Mouse (Mus musculus): ENCODE results near the gene Zdhhc23. TPM values are rescaled to one million over a fixed set of nuclear protein-coding genes. Genes with fewer than 3 reads are reported as not detected.

The Zdhhc23 gene
- polyA plus RNA-seq (2014; fragmentation: Nextera tagmentation; extraction: Ambion mirVana), result 0.88 and 1.4 TPM in 2 replicates

- peak within 1 kb of the TSS; percentile 99 for H3K4me2 ChIP-seq
- no peaks in the 10 kb centered on the region for H3K36me3 ChIP-seq (ENCODE audit: control insufficient read depth, insufficient read depth, low read length)
- WGBS, result under 1% methylated on average over 88 of the region's 103 CpGs
- no peaks in the 10 kb centered on the region for H3K9me3 ChIP-seq (ENCODE audit: control insufficient read depth, low read length)
- peak within 1 kb of the TSS; percentile 74 for H3K4me3 ChIP-seq (ENCODE audit: low read depth, low read length)
- H3K27me3 ChIP-seq (replicated peaks; ENCODE audit: control insufficient read depth, insufficient read depth, low read length), result peaks cover 11% of the 10 kb centered on the region
- ATAC-seq (replicated peaks; ENCODE audit: low FRiP score), result peak; percentile 72
- peak within 1 kb of the TSS; percentile 68 for H3K9ac ChIP-seq (ENCODE audit: low read depth, low read length)
- no peaks in the 10 kb centered on the region; the same call in 1 of the 2 replicates for H3K4me1 ChIP-seq (replicated peaks; ENCODE audit: control insufficient read depth, insufficient read depth, low read length)
- H3K27ac ChIP-seq (ENCODE audit: low read depth, low read length), result no peak within 1 kb of the TSS
- peak; percentile 63 for DNase-seq (ENCODE audit: low spot score)
Observed at GRCm38 (mm10) chr16:43979328-43980109, at the start of gene Zdhhc23. TSS of gene Zdhhc23 (minus strand) at chr16:43979791.

- no peak for DNase-seq (ENCODE audit: low spot score)
- Histone ChIP-seq H3K4me2 (no peak overlapping the region), H3K36me3 (ENCODE audit: control insufficient read depth, insufficient read depth, low read length) (no peaks in the 10 kb centered on the region), H3K27me3 (replicated peaks; ENCODE audit: control insufficient read depth, insufficient read depth, low read length) (no peaks in the 10 kb centered on the region), H3K9ac (ENCODE audit: low read depth, low read length) (no peak overlapping the region), H3K27ac (ENCODE audit: low read depth, low read length) (no peak overlapping the region), H3K4me3 (ENCODE audit: low read depth, low read length) (no peak overlapping the region), H3K9me3 (ENCODE audit: control insufficient read depth, low read length) (no peaks in the 10 kb centered on the region), H3K4me1 (replicated peaks; ENCODE audit: control insufficient read depth, insufficient read depth, low read length) (no peaks in the 10 kb centered on the region)
- no peak for ATAC-seq (replicated peaks; ENCODE audit: low FRiP score)
- WGBS, result 30% methylated on average over 2 of the region's 2 CpGs
Observed at GRCm38 (mm10) chr16:44029273-44029672, 49.7 kb upstream of the Zdhhc23 start.

GRCm38 (mm10) chr16:44026822-44027221 is 47.2 kb upstream of the Zdhhc23 start:
- Histone ChIP-seq H3K4me3 (ENCODE audit: low read depth, low read length) (no peak overlapping the region), H3K36me3 (ENCODE audit: control insufficient read depth, insufficient read depth, low read length) (no peaks in the 10 kb centered on the region), H3K9ac (ENCODE audit: low read depth, low read length) (no peak overlapping the region), H3K4me2 (no peak overlapping the region), H3K27ac (ENCODE audit: low read depth, low read length) (no peak overlapping the region), H3K27me3 (replicated peaks; ENCODE audit: control insufficient read depth, insufficient read depth, low read length) (no peaks in the 10 kb centered on the region), H3K4me1 (replicated peaks; ENCODE audit: control insufficient read depth, insufficient read depth, low read length) (no peaks in the 10 kb centered on the region), H3K9me3 (ENCODE audit: control insufficient read depth, low read length) (no peaks in the 10 kb centered on the region)
- ATAC-seq (replicated peaks; ENCODE audit: low FRiP score), result no peak
- WGBS, result 91% methylated on average over 9 of the region's 9 CpGs
- no peak for DNase-seq (ENCODE audit: low spot score)

GRCm38 (mm10) chr16:44026210-44026609 is 46.6 kb upstream of the Zdhhc23 start:
- Histone ChIP-seq H3K4me3 (ENCODE audit: low read depth, low read length) (no peak overlapping the region), H3K36me3 (ENCODE audit: control insufficient read depth, insufficient read depth, low read length) (no peaks in the 10 kb centered on the region), H3K27me3 (replicated peaks; ENCODE audit: control insufficient read depth, insufficient read depth, low read length) (no peaks in the 10 kb centered on the region), H3K9ac (ENCODE audit: low read depth, low read length) (no peak overlapping the region), H3K9me3 (ENCODE audit: control insufficient read depth, low read length) (no peaks in the 10 kb centered on the region), H3K4me2 (no peak overlapping the region), H3K27ac (ENCODE audit: low read depth, low read length) (no peak overlapping the region), H3K4me1 (replicated peaks; ENCODE audit: control insufficient read depth, insufficient read depth, low read length) (no peaks in the 10 kb centered on the region)
- no peak for DNase-seq (ENCODE audit: low spot score)
- 62% methylated on average over 6 of the region's 6 CpGs for WGBS
- no peak for ATAC-seq (replicated peaks; ENCODE audit: low FRiP score)

- peak overlapping the region; percentile 90 for H3K27ac ChIP-seq (ENCODE audit: low read depth, low read length)
- WGBS, result 50% methylated on average over 2 of the region's 2 CpGs
- H3K9ac ChIP-seq (ENCODE audit: low read depth, low read length), result peak overlapping the region; percentile 40; the same call in 1 of the 2 replicates
- H3K4me2 ChIP-seq, result peak overlapping the region; percentile 58
- no peaks in the 10 kb centered on the region for H3K27me3 ChIP-seq (replicated peaks; ENCODE audit: control insufficient read depth, insufficient read depth, low read length)
- no peaks in the 10 kb centered on the region for H3K36me3 ChIP-seq (ENCODE audit: control insufficient read depth, insufficient read depth, low read length)
- no peak for ATAC-seq (replicated peaks; ENCODE audit: low FRiP score)
- no peak for DNase-seq (ENCODE audit: low spot score)
- no peaks in the 10 kb centered on the region for H3K9me3 ChIP-seq (ENCODE audit: control insufficient read depth, low read length)
- peak overlapping the region; percentile 27; the same call in 1 of the 2 replicates for H3K4me3 ChIP-seq (ENCODE audit: low read depth, low read length)
- peaks cover 17% of the 10 kb centered on the region for H3K4me1 ChIP-seq (replicated peaks; ENCODE audit: control insufficient read depth, insufficient read depth, low read length)
Observed at GRCm38 (mm10) chr16:44018986-44019548, 39.5 kb upstream of the Zdhhc23 start.

GRCm38 (mm10) chr16:44018372-44018771 is 38.8 kb upstream of the Zdhhc23 start:
- DNase-seq (ENCODE audit: low spot score), result no peak
- Histone ChIP-seq H3K4me2 (peak overlapping the region; percentile 58), H3K4me1 (replicated peaks; ENCODE audit: control insufficient read depth, insufficient read depth, low read length) (peaks cover 17% of the 10 kb centered on the region), H3K36me3 (ENCODE audit: control insufficient read depth, insufficient read depth, low read length) (no peaks in the 10 kb centered on the region), H3K4me3 (ENCODE audit: low read depth, low read length) (peak overlapping the region; percentile 27; the same call in 1 of the 2 replicates), H3K27ac (ENCODE audit: low read depth, low read length) (peak overlapping the region; percentile 90), H3K9me3 (ENCODE audit: control insufficient read depth, low read length) (no peaks in the 10 kb centered on the region), H3K27me3 (replicated peaks; ENCODE audit: control insufficient read depth, insufficient read depth, low read length) (no peaks in the 10 kb centered on the region), H3K9ac (ENCODE audit: low read depth, low read length) (peak overlapping the region; percentile 40; the same call in 1 of the 2 replicates)
- WGBS, result 15% methylated on average over 7 of the region's 7 CpGs
- peak; percentile 98 for ATAC-seq (replicated peaks; ENCODE audit: low FRiP score)

GRCm38 (mm10) chr16:44017707-44018106 is 38.1 kb upstream of the Zdhhc23 start:
- Histone ChIP-seq H3K27ac (ENCODE audit: low read depth, low read length) (no peak overlapping the region), H3K9ac (ENCODE audit: low read depth, low read length) (no peak overlapping the region), H3K4me3 (ENCODE audit: low read depth, low read length) (no peak overlapping the region), H3K36me3 (ENCODE audit: control insufficient read depth, insufficient read depth, low read length) (no peaks in the 10 kb centered on the region), H3K9me3 (ENCODE audit: control insufficient read depth, low read length) (no peaks in the 10 kb centered on the region), H3K27me3 (replicated peaks; ENCODE audit: control insufficient read depth, insufficient read depth, low read length) (no peaks in the 10 kb centered on the region), H3K4me1 (replicated peaks; ENCODE audit: control insufficient read depth, insufficient read depth, low read length) (peaks cover 17% of the 10 kb centered on the region), H3K4me2 (no peak overlapping the region; the same call in 1 of the 2 replicates)
- no peak for DNase-seq (ENCODE audit: low spot score)
- ATAC-seq (replicated peaks; ENCODE audit: low FRiP score), result no peak
- WGBS, result 77% methylated on average over 4 of the region's 4 CpGs

- 5% methylated on average over 11 of the region's 11 CpGs for WGBS
- Histone ChIP-seq H3K4me2 (peak overlapping the region; percentile 57), H3K27ac (ENCODE audit: low read depth, low read length) (no peak overlapping the region; the same call in 1 of the 2 replicates), H3K9me3 (ENCODE audit: control insufficient read depth, low read length) (no peaks in the 10 kb centered on the region), H3K4me3 (ENCODE audit: low read depth, low read length) (peak overlapping the region; percentile 43), H3K36me3 (ENCODE audit: control insufficient read depth, insufficient read depth, low read length) (no peaks in the 10 kb centered on the region), H3K27me3 (replicated peaks; ENCODE audit: control insufficient read depth, insufficient read depth, low read length) (no peaks in the 10 kb centered on the region), H3K9ac (ENCODE audit: low read depth, low read length) (peak overlapping the region; percentile 38; the same call in 1 of the 2 replicates), H3K4me1 (replicated peaks; ENCODE audit: control insufficient read depth, insufficient read depth, low read length) (peaks cover 17% of the 10 kb centered on the region)
- no peak for DNase-seq (ENCODE audit: low spot score)
- peak; percentile 58; the same call in 1 of the 2 replicates for ATAC-seq (replicated peaks; ENCODE audit: low FRiP score)
Observed at GRCm38 (mm10) chr16:44016164-44016563, 36.6 kb upstream of the Zdhhc23 start.

All from liver, embryonic 11.5 days (tissue).